Comparison of ENCODE assay signal across 8 mouse cellular contexts in the genomic region with DNA sequence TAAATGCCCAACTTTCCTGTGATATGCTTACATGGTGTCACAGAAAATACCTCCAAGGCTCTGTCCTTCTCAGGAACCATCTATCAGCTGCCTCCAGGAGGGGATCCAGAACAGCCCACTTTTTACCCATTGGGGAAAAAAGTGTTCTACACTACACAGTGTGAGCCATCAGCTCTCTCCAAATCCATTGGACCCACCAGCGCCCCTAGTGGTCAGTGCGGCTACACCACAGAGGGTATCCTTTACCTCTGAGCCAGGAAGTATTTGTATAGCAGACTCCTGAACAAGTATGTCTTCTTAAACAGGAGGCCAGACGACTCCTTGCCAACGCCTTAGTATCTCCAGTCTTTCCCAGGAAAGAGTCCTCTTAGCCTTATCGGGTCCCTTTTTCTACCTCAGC. TPM values are rescaled to one million over a fixed set of nuclear protein-coding genes. Genes with fewer than 3 reads are reported as not detected.
A peak's percentile ranks its signal among the peaks of the same experiment; 100 is the strongest.
DNase-seq lines count a peak whose midpoint lies in the region; ATAC-seq and TF ChIP-seq lines count a peak whose summit lies in the region.

No protein-coding gene starts in this region.

- H3K27me3 ChIP-seq in heart, embryonic 10.5 days (ENCODE audit: insufficient read depth, poor library complexity, severe bottlenecking): no peaks in the 10 kb centered on the region
- H3K27me3 ChIP-seq in G1E (ENCODE audit: insufficient read depth, low read length): no peaks in the 10 kb centered on the region; the same call in 1 of the 2 replicates
- H3K27me3 ChIP-seq in embryonic facial prominence, embryonic 10.5 days (replicated peaks; ENCODE audit: low read depth, poor library complexity, severe bottlenecking): no peaks in the 10 kb centered on the region
- H3K27me3 ChIP-seq in lung, embryonic 14.5 days (ENCODE audit: insufficient read depth, low read length): no peaks in the 10 kb centered on the region
- H3K27me3 ChIP-seq in thymus, adult 2 months (ENCODE audit: control insufficient read depth, insufficient read depth, low read length): no peaks in the 10 kb centered on the region

- no peaks in the 10 kb centered on the region for H3K9me3 ChIP-seq in heart, embryonic 10.5 days
- no peaks in the 10 kb centered on the region for H3K9me3 ChIP-seq in G1E (replicated peaks)
- peaks cover 4% of the 10 kb centered on the region; the same call in 1 of the 2 replicates for H3K9me3 ChIP-seq in embryonic facial prominence, embryonic 10.5 days
- no peaks in the 10 kb centered on the region for H3K9me3 ChIP-seq in lung, embryonic 14.5 days (ENCODE audit: low read depth, low read length)

- TF ChIP-seq POLR2A in thymus, adult 2 months (IDR thresholded peaks at IDR 0.05; ENCODE audit: control insufficient read depth, extremely low read depth, insufficient read depth, low read length, poor library complexity): no peak

- no peak overlapping the region for H3K27ac ChIP-seq in heart, embryonic 10.5 days
- no peak overlapping the region for H3K27ac ChIP-seq in embryonic facial prominence, embryonic 10.5 days (replicated peaks)
- H3K27ac ChIP-seq in lung, embryonic 14.5 days (ENCODE audit: low read depth): no peak overlapping the region
- no peak overlapping the region for H3K27ac ChIP-seq in thymus, adult 2 months (ENCODE audit: control insufficient read depth, insufficient read depth, low read length)

- no peak overlapping the region for H3K4me3 ChIP-seq in heart, embryonic 10.5 days
- no peak overlapping the region for H3K4me3 ChIP-seq in G1E (ENCODE audit: low read depth, low read length)
- no peak overlapping the region for H3K4me3 ChIP-seq in embryonic facial prominence, embryonic 10.5 days
- no peak overlapping the region for H3K4me3 ChIP-seq in lung, embryonic 14.5 days (ENCODE audit: low read depth, low read length)
- H3K4me3 ChIP-seq in thymus, adult 2 months (ENCODE audit: control insufficient read depth, insufficient read depth, low read length): no peak overlapping the region

- H3K36me3 ChIP-seq in heart, embryonic 10.5 days: no peaks in the 10 kb centered on the region
- no peaks in the 10 kb centered on the region for H3K36me3 ChIP-seq in G1E (replicated peaks)
- H3K36me3 ChIP-seq in embryonic facial prominence, embryonic 10.5 days (replicated peaks): no peaks in the 10 kb centered on the region
- no peaks in the 10 kb centered on the region for H3K36me3 ChIP-seq in lung, embryonic 14.5 days (ENCODE audit: insufficient read depth)
- H3K36me3 ChIP-seq in thymus, adult 2 months (ENCODE audit: control insufficient read depth, insufficient read depth, low read length): no peaks in the 10 kb centered on the region

- WGBS in heart, embryonic 10.5 days: 79% methylated on average over 5 of the region's 5 CpGs
- 83% methylated on average over 5 of the region's 5 CpGs for WGBS in embryonic facial prominence, embryonic 10.5 days
- 91% methylated on average over 5 of the region's 5 CpGs for WGBS in lung, embryonic 14.5 days
- WGBS in thymus, adult 2 months: 85% methylated on average over 5 of the region's 5 CpGs

- no peak overlapping the region for H3K4me2 ChIP-seq in lung, embryonic 14.5 days

- peak; percentile 43 to 65 for DNase-seq in heart, postnatal 14 days
- DNase-seq in heart, embryonic 10.5 days (ENCODE audit: low spot score): no peak
- DNase-seq in A20 (ENCODE audit: low read depth, low spot score): peak; percentile 58
- no peak for DNase-seq in G1E (ENCODE audit: low spot score)
- DNase-seq in embryonic facial prominence, embryonic 10.5 days (ENCODE audit: low spot score): peak; percentile 35
- DNase-seq in lung, embryonic 14.5 days: peak; percentile 24
- DNase-seq in thymus, adult 2 months: peak; percentile 77

- H3K9ac ChIP-seq in lung, embryonic 14.5 days: no peak overlapping the region

- peak; percentile 54 for TF ChIP-seq CTCF in G1E (IDR thresholded peaks at IDR 0.05; ENCODE audit: low read depth, low read length)
- TF ChIP-seq CTCF in lung, embryonic 14.5 days (IDR thresholded peaks at IDR 0.05; ENCODE audit: low read depth): peak; percentile 33
- TF ChIP-seq CTCF in thymus, adult 2 months (IDR thresholded peaks at IDR 0.05; ENCODE audit: borderline replicate concordance, control insufficient read depth, extremely low read depth, insufficient read depth, low read length, poor library complexity): no peak

- intact Hi-C loops in heart, postnatal 14 days (cut with DNase I): no loop called here

- no peaks in the 10 kb centered on the region for H3K4me1 ChIP-seq in heart, embryonic 10.5 days
- H3K4me1 ChIP-seq in G1E (ENCODE audit: insufficient read depth, low read depth, low read length): no peaks in the 10 kb centered on the region
- peaks cover 10% of the 10 kb centered on the region for H3K4me1 ChIP-seq in embryonic facial prominence, embryonic 10.5 days
- no peaks in the 10 kb centered on the region for H3K4me1 ChIP-seq in lung, embryonic 14.5 days (ENCODE audit: insufficient read depth)
- H3K4me1 ChIP-seq in thymus, adult 2 months (replicated peaks; ENCODE audit: control insufficient read depth, insufficient read depth, low read length): no peaks in the 10 kb centered on the region

- ATAC-seq in G1E (ENCODE audit: extremely low read depth, insufficient number of reproducible peaks, low FRiP score, poor library complexity, severe bottlenecking): no peak; the same call in 1 of the 2 replicates
- no peak for ATAC-seq in lung, embryonic 14.5 days (ENCODE audit: insufficient read depth)
- no peak for ATAC-seq in granulocyte monocyte progenitor cell, adult 5-6 weeks (replicated peaks; ENCODE audit: poor library complexity, severe bottlenecking)

RNA-seq across cellular contexts. Expression of gene Nkd2, which starts 32.4 kb away (rescaled TPM):
- total RNA-seq in heart, postnatal 14 days (2021): 1 to 10 TPM; 1.7 to 2.2 TPM
- 4.8 and 6.4 TPM in 2 replicates for polyA plus RNA-seq in heart, embryonic 10.5 days (2016; fragmentation: Nextera tagmentation; extraction: Ambion mirVana)
- total RNA-seq in G1E (2014; fragmentation: Nextera tagmentation): not detected in 2 replicates
- 0.06 and 0.27 TPM in 2 replicates for total RNA-seq in G1E (2017)
- not detected in 2 replicates for polyA plus RNA-seq in G1E (2012)
- 20.8 and 26.2 TPM in 2 replicates for polyA plus RNA-seq in embryonic facial prominence, embryonic 10.5 days (2016; fragmentation: Nextera tagmentation; extraction: Ambion mirVana)
- polyA plus RNA-seq in lung, embryonic 14.5 days (2014; fragmentation: Nextera tagmentation; extraction: Ambion mirVana): 4.6 and 4.8 TPM in 2 replicates
- 4.4 and 4.7 TPM in 2 replicates for polyA plus RNA-seq in thymus, adult 2 months (2012; rRNA removed)
- not detected in 2 replicates for total RNA-seq in granulocyte monocyte progenitor cell, adult 5-6 weeks (2014; fragmentation: Nextera tagmentation)
- not detected in 2 replicates for total RNA-seq in granulocyte monocyte progenitor cell, adult 5-6 weeks (2017)

RNA-seq across cellular contexts. Expression of gene Trip13, which starts 57.8 kb away (rescaled TPM):
- total RNA-seq in heart, postnatal 14 days (2021): 1 to 10 TPM in 1 of 2 experiments, under 1 TPM in 1; 0.62 to 1.4 TPM
- polyA plus RNA-seq in heart, embryonic 10.5 days (2016; fragmentation: Nextera tagmentation; extraction: Ambion mirVana): 52.7 and 62.5 TPM in 2 replicates
- total RNA-seq in G1E (2014; fragmentation: Nextera tagmentation) (46.7 and 57.6 TPM in 2 replicates), G1E (2017) (48.2 and 57.7 TPM in 2 replicates)
- 4.5 and 4.9 TPM in 2 replicates for polyA plus RNA-seq in G1E (2012)
- 72.2 and 73.7 TPM in 2 replicates for polyA plus RNA-seq in embryonic facial prominence, embryonic 10.5 days (2016; fragmentation: Nextera tagmentation; extraction: Ambion mirVana)
- 53.1 and 61.2 TPM in 2 replicates for polyA plus RNA-seq in lung, embryonic 14.5 days (2014; fragmentation: Nextera tagmentation; extraction: Ambion mirVana)
- polyA plus RNA-seq in thymus, adult 2 months (2012; rRNA removed): 3.7 and 4.9 TPM in 2 replicates
- 33.9 and 34.2 TPM in 2 replicates for total RNA-seq in granulocyte monocyte progenitor cell, adult 5-6 weeks (2014; fragmentation: Nextera tagmentation)
- 36.6 and 57.9 TPM in 2 replicates for total RNA-seq in granulocyte monocyte progenitor cell, adult 5-6 weeks (2017)

RNA-seq across cellular contexts. Expression of gene Brd9, which starts 57.8 kb away (rescaled TPM):
- total RNA-seq in heart, postnatal 14 days (2021): 10 to 100 TPM; 23.3 to 24.8 TPM
- polyA plus RNA-seq in heart, embryonic 10.5 days (2016; fragmentation: Nextera tagmentation; extraction: Ambion mirVana): 38.4 and 43.5 TPM in 2 replicates
- total RNA-seq in G1E (2014; fragmentation: Nextera tagmentation): 33.0 and 41.3 TPM in 2 replicates
- 48.2 and 51.3 TPM in 2 replicates for total RNA-seq in G1E (2017)
- 9.2 and 9.9 TPM in 2 replicates for polyA plus RNA-seq in G1E (2012)
- polyA plus RNA-seq in embryonic facial prominence, embryonic 10.5 days (2016; fragmentation: Nextera tagmentation; extraction: Ambion mirVana): 50.6 and 57.3 TPM in 2 replicates
- polyA plus RNA-seq in lung, embryonic 14.5 days (2014; fragmentation: Nextera tagmentation; extraction: Ambion mirVana): 47.9 and 53.2 TPM in 2 replicates
- 51.8 and 60.6 TPM in 2 replicates for polyA plus RNA-seq in thymus, adult 2 months (2012; rRNA removed)
- 33.5 and 37.1 TPM in 2 replicates for total RNA-seq in granulocyte monocyte progenitor cell, adult 5-6 weeks (2014; fragmentation: Nextera tagmentation)
- 94.5 and 119 TPM in 2 replicates for total RNA-seq in granulocyte monocyte progenitor cell, adult 5-6 weeks (2017)

Comparison
In these comparisons a context has a peak if more than half of its experiments do, and no peak if none do; other contexts are left out.
1. DNase-seq: peak in heart, postnatal 14 days (2 of 2), A20 (single experiment), embryonic facial prominence, embryonic 10.5 days (single experiment), lung, embryonic 14.5 days (single experiment) and thymus, adult 2 months (single experiment); none in heart, embryonic 10.5 days (single experiment) and G1E (single experiment).